Mouse (Mus musculus) MEL (cell line): ENCODE data around the gene Cadps.

Experiments
- CTCF ChIP-seq, 3 experiments: IDR thresholded peaks in 2 of 3; conservative IDR thresholded peaks in 1 of 3; 2 replicates each; pipeline ENCODE4 v1.5.1; 2011 to 2012; ENCODE audit warnings: low read length in 3 of 3, low read depth in 2 of 3, mild to moderate bottlenecking in 2 of 3, improper control_type of control experiment in 1 of 3, inconsistent platforms in 1 of 3, mixed read lengths in 1 of 3, moderate library complexity in 1 of 3; ENCODE audit not compliant: control insufficient read depth in 1 of 3, insufficient read depth in 1 of 3, poor library complexity in 1 of 3, severe bottlenecking in 1 of 3
- GATA1 ChIP-seq: IDR thresholded peaks from 2 replicates; pipeline ENCODE4 v1.6.1; 2011; ENCODE audit warnings: low read depth, low read length, improper control_type of control experiment
- HCFC1 ChIP-seq: IDR thresholded peaks from 2 replicates; pipeline ENCODE4 v1.6.1; 2012; ENCODE audit warnings: low read depth, mild to moderate bottlenecking, inconsistent platforms, low read length, improper control_type of control experiment, moderate library complexity
- POLR2A ChIP-seq, 2 experiments: IDR thresholded peaks; 2 replicates each; pipeline ENCODE4 v1.6.1; 2011 to 2012; ENCODE audit warnings: low read length in 2 of 2, mild to moderate bottlenecking in 2 of 2, control low read depth in 1 of 2, improper control_type of control experiment in 1 of 2, low read depth in 1 of 2, moderate library complexity in 1 of 2; ENCODE audit not compliant: control insufficient read depth in 1 of 2, insufficient read depth in 1 of 2, poor library complexity in 1 of 2
- SMC3 ChIP-seq: IDR thresholded peaks from 2 replicates; pipeline ENCODE4 v1.6.1; 2011; ENCODE audit warnings: low read depth, low read length, improper control_type of control experiment
- UBTF ChIP-seq: IDR thresholded peaks from 2 replicates; pipeline ENCODE4 v1.6.1; 2012; ENCODE audit warnings: low read depth, mild to moderate bottlenecking, inconsistent platforms, low read length, improper control_type of control experiment, moderate library complexity, borderline replicate concordance; ENCODE audit not compliant: insufficient read depth

GRCm38 (mm10) chr14:12751821-12752220 is 71.1 kb downstream of the Cadps start:
- no peak for TF ChIP-seq HCFC1
- no peak for TF ChIP-seq GATA1
- no peak for TF ChIP-seq UBTF
- TF ChIP-seq SMC3, result no peak
- TF ChIP-seq POLR2A (IDR thresholded peaks at IDR 0.05; ENCODE audit: control insufficient read depth in 1 of 2, insufficient read depth in 1 of 2, low read depth in 1 of 2, low read length in 2 of 2, poor library complexity in 1 of 2), result no peak
- TF ChIP-seq CTCF (IDR thresholded peaks at IDR 0.05 in 2 of 3, conservative IDR thresholded peaks at IDR 0.05 in 1 of 3; ENCODE audit: control insufficient read depth in 1 of 3, insufficient read depth in 1 of 3, low read depth in 2 of 3, low read length in 3 of 3, poor library complexity in 1 of 3, severe bottlenecking in 1 of 3), result no peak
